Mouse (Mus musculus): ENCODE results near the gene Gm21958. TPM values are rescaled to one million over a fixed set of nuclear protein-coding genes. Genes with fewer than 3 reads are reported as not detected.
"Not testable (repeated sequence)": the region's sequence is repeated elsewhere in the genome, so short reads cannot be mapped to it uniquely, and the experiment has no call there.

Gm21958 gene
- polyA plus RNA-seq, 1 experiment from 2014 or later = not detected

GRCm38 (mm10) chr3:54715461-54715860 is 1.3 kb upstream of the Gm21958 start:
- WGBS = 86% methylated on average over 6 of the region's 6 CpGs
- Histone ChIP-seq H3K4me3 (ENCODE audit: low read depth, low read length) (no peak overlapping the region), H3K36me3 (ENCODE audit: control insufficient read depth, insufficient read depth, low read length) (peaks cover 26% of the 10 kb centered on the region), H3K4me1 (replicated peaks; ENCODE audit: control insufficient read depth, insufficient read depth) (no peaks in the 10 kb centered on the region), H3K27ac (replicated peaks) (no peak overlapping the region), H3K9me3 (ENCODE audit: control insufficient read depth, low read length) (no peaks in the 10 kb centered on the region), H3K9ac (ENCODE audit: low read length) (no peak overlapping the region), H3K4me2 (replicated peaks; ENCODE audit: low read depth) (no peak overlapping the region), H3K27me3 (ENCODE audit: control insufficient read depth, insufficient read depth, low read length) (no peaks in the 10 kb centered on the region)
- TF ChIP-seq CTCF (IDR thresholded peaks at IDR 0.05; ENCODE audit: low read depth) = no peak
- no peak for TF ChIP-seq EP300 (optimal IDR thresholded peaks at IDR 0.05)
- no peak for DNase-seq (ENCODE audit: low spot score)
- no peak for ATAC-seq (ENCODE audit: low FRiP score, low TSS enrichment)

GRCm38 (mm10) chr3:54708972-54709371 is 5.2 kb downstream of the Gm21958 start:
- Histone ChIP-seq H3K4me3 (ENCODE audit: low read depth, low read length) (no peak overlapping the region), H3K27me3 (ENCODE audit: control insufficient read depth, insufficient read depth, low read length) (no peaks in the 10 kb centered on the region), H3K9ac (ENCODE audit: low read length) (no peak overlapping the region), H3K4me1 (replicated peaks; ENCODE audit: control insufficient read depth, insufficient read depth) (no peaks in the 10 kb centered on the region), H3K36me3 (ENCODE audit: control insufficient read depth, insufficient read depth, low read length) (peaks cover 17% of the 10 kb centered on the region), H3K27ac (replicated peaks) (no peak overlapping the region), H3K4me2 (replicated peaks; ENCODE audit: low read depth) (no peak overlapping the region), H3K9me3 (ENCODE audit: control insufficient read depth, low read length) (no peaks in the 10 kb centered on the region)
- no peak for ATAC-seq (ENCODE audit: low FRiP score, low TSS enrichment)
- TF ChIP-seq CTCF (IDR thresholded peaks at IDR 0.05; ENCODE audit: low read depth) (no peak), EP300 (optimal IDR thresholded peaks at IDR 0.05) (no peak)
- no peak for DNase-seq (ENCODE audit: low spot score)
- WGBS = 83% methylated on average over 9 of the region's 9 CpGs

DNA sequence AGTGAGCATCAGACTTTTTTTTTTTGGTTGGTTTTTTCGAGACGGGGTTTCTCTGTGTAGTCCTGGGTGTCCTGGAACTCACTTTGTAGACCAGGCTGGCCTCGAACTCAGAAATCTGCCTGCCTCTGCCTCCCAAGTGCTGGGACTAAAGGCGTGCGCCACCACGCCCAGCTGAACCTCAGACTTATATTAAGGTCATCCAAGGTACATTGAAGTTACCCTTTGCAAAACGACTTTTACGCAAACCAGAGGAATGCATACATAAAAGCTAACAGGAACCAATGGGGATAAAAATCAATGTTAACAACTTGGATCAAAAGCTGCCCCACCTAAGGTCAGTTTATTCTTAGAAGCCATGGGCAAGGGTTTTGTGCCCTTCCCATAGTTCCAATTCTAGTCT is 10.0 kb downstream of the Gm21958 start:
- not testable (repeated sequence) for ATAC-seq (ENCODE audit: low FRiP score, low TSS enrichment); DNase-seq (ENCODE audit: low spot score); H3K4me1 ChIP-seq (replicated peaks; ENCODE audit: control insufficient read depth, insufficient read depth); H3K27me3 ChIP-seq (ENCODE audit: control insufficient read depth, insufficient read depth, low read length); H3K9me3 ChIP-seq (ENCODE audit: control insufficient read depth, low read length); H3K9ac ChIP-seq (ENCODE audit: low read length); H3K36me3 ChIP-seq (ENCODE audit: control insufficient read depth, insufficient read depth, low read length); H3K4me3 ChIP-seq (ENCODE audit: low read depth, low read length); H3K4me2 ChIP-seq (replicated peaks; ENCODE audit: low read depth); H3K27ac ChIP-seq (replicated peaks)
- 95% methylated on average over 8 of the region's 8 CpGs for WGBS

- peaks cover 3% of the 10 kb centered on the region; the same call in 1 of the 2 replicates for H3K36me3 ChIP-seq (ENCODE audit: control insufficient read depth, insufficient read depth, low read length)
- no peak for ATAC-seq (ENCODE audit: low FRiP score, low TSS enrichment)
- H3K27ac ChIP-seq (replicated peaks) = no peak overlapping the region
- H3K9ac ChIP-seq (ENCODE audit: low read length) = no peak overlapping the region
- no peak overlapping the region for H3K4me2 ChIP-seq (replicated peaks; ENCODE audit: low read depth)
- H3K9me3 ChIP-seq (ENCODE audit: control insufficient read depth, low read length) = no peaks in the 10 kb centered on the region
- DNase-seq (ENCODE audit: low spot score) = no peak
- no peak overlapping the region for H3K4me3 ChIP-seq (ENCODE audit: low read depth, low read length)
- WGBS = 70% methylated on average over 5 of the region's 5 CpGs
- no peaks in the 10 kb centered on the region for H3K4me1 ChIP-seq (replicated peaks; ENCODE audit: control insufficient read depth, insufficient read depth)
- no peaks in the 10 kb centered on the region for H3K27me3 ChIP-seq (ENCODE audit: control insufficient read depth, insufficient read depth, low read length)
- TF ChIP-seq EP300 (optimal IDR thresholded peaks at IDR 0.05) = no peak
- TF ChIP-seq CTCF (IDR thresholded peaks at IDR 0.05; ENCODE audit: low read depth) = no peak
Measured at GRCm38 (mm10) chr3:54699759-54700301, 14.3 kb downstream of the Gm21958 start.

- Histone ChIP-seq H3K4me2 (replicated peaks; ENCODE audit: low read depth) (peak overlapping the region; percentile 49), H3K27me3 (ENCODE audit: control insufficient read depth, insufficient read depth, low read length) (no peaks in the 10 kb centered on the region), H3K9ac (ENCODE audit: low read length) (peak overlapping the region; percentile 77), H3K9me3 (ENCODE audit: control insufficient read depth, low read length) (no peaks in the 10 kb centered on the region), H3K4me3 (ENCODE audit: low read depth, low read length) (peak overlapping the region; percentile 75), H3K27ac (replicated peaks) (peak overlapping the region; percentile 92), H3K4me1 (replicated peaks; ENCODE audit: control insufficient read depth, insufficient read depth) (no peaks in the 10 kb centered on the region), H3K36me3 (ENCODE audit: control insufficient read depth, insufficient read depth, low read length) (no peaks in the 10 kb centered on the region)
- DNase-seq (ENCODE audit: low spot score) (no peak), ATAC-seq (ENCODE audit: low FRiP score, low TSS enrichment) (no peak; the same call in none of the 2 replicates)
- under 1% methylated on average over 8 of the region's 8 CpGs for WGBS
- no peak for TF ChIP-seq CTCF (IDR thresholded peaks at IDR 0.05; ENCODE audit: low read depth)
- TF ChIP-seq EP300 (optimal IDR thresholded peaks at IDR 0.05) = no peak
Measured at GRCm38 (mm10) chr3:54693056-54693415, 21.1 kb downstream of the Gm21958 start.

GRCm38 (mm10) chr3:54692202-54693055 is 21.7 kb downstream of the Gm21958 start, which contains the start of gene Supt20:
Supt20 (plus strand) TSS chr3:54692807.
- Histone ChIP-seq H3K9ac (ENCODE audit: low read length) (peak within 1 kb of the TSS; percentile 77), H3K27ac (replicated peaks) (peak within 1 kb of the TSS; percentile 92), H3K27me3 (ENCODE audit: control insufficient read depth, insufficient read depth, low read length) (no peaks in the 10 kb centered on the region), H3K36me3 (ENCODE audit: control insufficient read depth, insufficient read depth, low read length) (no peaks in the 10 kb centered on the region), H3K4me3 (ENCODE audit: low read depth, low read length) (peak within 1 kb of the TSS; percentile 75), H3K4me1 (replicated peaks; ENCODE audit: control insufficient read depth, insufficient read depth) (no peaks in the 10 kb centered on the region), H3K4me2 (replicated peaks; ENCODE audit: low read depth) (peak within 1 kb of the TSS; percentile 73), H3K9me3 (ENCODE audit: control insufficient read depth, low read length) (no peaks in the 10 kb centered on the region)
- under 1% methylated on average over 65 of the region's 65 CpGs for WGBS
- TF ChIP-seq CTCF (IDR thresholded peaks at IDR 0.05; ENCODE audit: low read depth) (no peak), EP300 (optimal IDR thresholded peaks at IDR 0.05) (no peak)
- ATAC-seq (ENCODE audit: low FRiP score, low TSS enrichment) (peak; percentile 99), DNase-seq (ENCODE audit: low spot score) (peak; percentile 98)
